Mouse (Mus musculus): ENCODE measurements at regions not wholly inside any gene's neighbourhood (a gene's known extent, or its start where the extent isn't known, plus 50 kb on each side); places are given as distances from the start of the nearest gene placed in this dataset.

DNA sequence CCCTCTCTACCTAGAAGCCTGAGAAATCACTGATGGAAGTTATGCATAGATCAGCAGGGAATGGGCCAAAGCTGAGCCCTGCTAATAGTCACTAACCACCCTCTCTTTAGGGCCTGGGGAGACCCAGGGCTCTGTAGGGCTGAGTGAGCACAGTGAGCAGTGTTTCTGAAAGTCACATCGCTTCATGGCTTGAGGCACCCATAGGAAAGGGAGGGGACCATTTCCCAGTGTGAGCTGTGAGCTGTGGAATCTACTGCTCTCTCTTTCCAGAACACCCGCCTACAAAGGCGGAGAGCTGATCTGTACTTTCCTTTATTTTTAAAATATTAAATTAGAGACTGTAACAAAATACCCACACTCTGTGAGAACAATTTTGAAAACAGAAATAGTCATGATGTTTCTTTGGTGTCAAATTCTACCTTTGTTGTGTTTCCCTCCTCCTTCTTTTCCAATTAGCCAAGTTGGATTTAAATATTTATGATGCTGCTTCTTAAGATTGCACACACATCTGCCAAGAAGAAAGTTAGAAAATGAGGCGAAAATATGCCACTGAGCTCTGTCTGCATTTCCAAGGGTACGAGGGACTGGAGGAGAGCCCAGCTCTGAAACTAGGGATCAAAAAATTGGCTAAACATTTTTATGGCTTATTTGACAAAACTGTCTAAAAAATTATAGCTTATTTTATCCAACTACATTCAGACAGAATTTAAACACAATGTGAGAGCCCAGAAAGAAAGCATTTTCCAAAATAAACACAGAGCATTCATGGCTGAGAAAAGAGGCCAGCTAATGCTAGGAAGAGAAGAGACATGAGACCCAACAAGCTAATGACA is 111.7 kb upstream of the Tmtc1 start:
- H3K27ac ChIP-seq = no peak overlapping the region
- H3K9ac ChIP-seq = no peak overlapping the region
- H3K4me1 ChIP-seq = no peaks in the 10 kb centered on the region
- ATAC-seq (ENCODE audit: low FRiP score, low read depth) = no peak
- WGBS = 90% methylated on average over 5 of the region's 5 CpGs
- H3K9me3 ChIP-seq = no peaks in the 10 kb centered on the region
- no peaks in the 10 kb centered on the region for H3K36me3 ChIP-seq
- H3K27me3 ChIP-seq (replicated peaks) = no peaks in the 10 kb centered on the region
- H3K4me2 ChIP-seq (replicated peaks) = no peak overlapping the region
- H3K4me3 ChIP-seq = no peak overlapping the region

DNA sequence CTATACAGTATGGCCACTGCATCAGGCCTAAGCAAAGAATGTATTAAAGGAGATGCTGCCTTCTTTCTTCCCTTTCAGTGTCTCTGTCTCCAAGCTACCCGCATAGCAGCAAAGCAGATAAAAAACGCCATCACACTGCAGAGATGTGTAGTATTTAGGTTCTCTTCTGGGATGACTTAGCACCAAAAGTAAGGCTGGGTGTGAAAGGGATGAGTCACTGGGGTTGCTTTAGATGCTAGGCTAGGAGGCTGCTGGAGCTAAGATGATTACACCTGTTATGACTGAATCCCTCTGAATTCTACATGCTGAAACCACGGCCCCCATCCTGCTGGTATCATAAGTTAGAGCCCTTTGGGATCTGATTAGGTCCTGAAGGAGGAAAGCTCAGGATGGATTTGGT is 110.3 kb upstream of the Tmtc1 start:
- Histone ChIP-seq H3K27ac (no peak overlapping the region), H3K4me2 (replicated peaks) (no peak overlapping the region), H3K4me3 (no peak overlapping the region), H3K4me1 (no peaks in the 10 kb centered on the region), H3K27me3 (replicated peaks) (no peaks in the 10 kb centered on the region), H3K9me3 (no peaks in the 10 kb centered on the region), H3K36me3 (no peaks in the 10 kb centered on the region), H3K9ac (no peak overlapping the region)
- ATAC-seq (ENCODE audit: low FRiP score, low read depth) = no peak
- 89% methylated on average over 3 of the region's 3 CpGs for WGBS

DNA sequence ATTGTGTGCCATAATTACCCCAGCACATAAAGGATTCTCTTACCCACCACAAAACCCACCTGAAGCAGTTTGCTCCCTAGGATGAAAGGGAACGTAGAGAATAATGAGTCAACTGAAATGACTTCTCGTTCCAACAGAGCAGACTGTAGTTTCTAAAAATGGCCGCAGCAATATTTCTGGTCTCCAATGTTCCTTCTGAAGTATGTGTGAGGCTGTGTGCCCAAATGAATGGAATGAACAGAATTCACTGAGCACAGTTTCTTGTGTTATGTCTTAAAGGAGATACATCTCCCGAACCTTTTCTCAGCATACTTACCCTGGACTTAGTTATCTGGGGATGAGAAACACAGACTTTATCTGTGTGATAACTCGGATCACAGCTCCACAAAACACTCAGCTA is 109.4 kb upstream of the Tmtc1 start:
- no peak overlapping the region for H3K9ac ChIP-seq
- no peak overlapping the region for H3K27ac ChIP-seq
- no peak for ATAC-seq (ENCODE audit: low FRiP score, low read depth)
- H3K4me1 ChIP-seq = no peaks in the 10 kb centered on the region
- no peak overlapping the region for H3K4me2 ChIP-seq (replicated peaks)
- H3K9me3 ChIP-seq = no peaks in the 10 kb centered on the region
- 83% methylated on average over 5 of the region's 5 CpGs for WGBS
- H3K36me3 ChIP-seq = no peaks in the 10 kb centered on the region
- H3K4me3 ChIP-seq = no peak overlapping the region
- no peaks in the 10 kb centered on the region for H3K27me3 ChIP-seq (replicated peaks)

DNA sequence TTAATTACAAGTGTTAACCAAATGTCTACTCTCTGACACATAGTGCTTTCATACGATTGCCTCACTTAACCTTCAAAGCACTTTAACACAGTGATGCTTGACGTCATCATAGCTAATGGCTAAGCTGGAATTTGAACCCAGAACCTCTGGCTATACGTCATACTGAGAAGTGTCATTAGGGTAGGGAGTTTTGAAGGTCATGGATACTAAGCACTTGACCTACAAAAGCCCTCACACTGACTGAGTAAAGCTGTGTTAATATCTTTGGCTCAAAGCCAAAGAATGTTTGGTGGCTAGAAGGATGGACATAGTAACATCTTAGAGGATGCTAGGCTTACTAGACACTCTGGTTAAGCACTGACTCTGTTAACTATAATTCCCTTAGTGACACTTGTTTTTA is 106.9 kb upstream of the Tmtc1 start:
- Histone ChIP-seq H3K36me3 (no peaks in the 10 kb centered on the region), H3K9me3 (no peaks in the 10 kb centered on the region), H3K9ac (no peak overlapping the region), H3K27me3 (replicated peaks) (no peaks in the 10 kb centered on the region), H3K27ac (no peak overlapping the region), H3K4me3 (no peak overlapping the region), H3K4me1 (no peaks in the 10 kb centered on the region), H3K4me2 (replicated peaks) (no peak overlapping the region)
- WGBS = 70% methylated on average over 3 of the region's 3 CpGs
- no peak for ATAC-seq (ENCODE audit: low FRiP score, low read depth)

DNA sequence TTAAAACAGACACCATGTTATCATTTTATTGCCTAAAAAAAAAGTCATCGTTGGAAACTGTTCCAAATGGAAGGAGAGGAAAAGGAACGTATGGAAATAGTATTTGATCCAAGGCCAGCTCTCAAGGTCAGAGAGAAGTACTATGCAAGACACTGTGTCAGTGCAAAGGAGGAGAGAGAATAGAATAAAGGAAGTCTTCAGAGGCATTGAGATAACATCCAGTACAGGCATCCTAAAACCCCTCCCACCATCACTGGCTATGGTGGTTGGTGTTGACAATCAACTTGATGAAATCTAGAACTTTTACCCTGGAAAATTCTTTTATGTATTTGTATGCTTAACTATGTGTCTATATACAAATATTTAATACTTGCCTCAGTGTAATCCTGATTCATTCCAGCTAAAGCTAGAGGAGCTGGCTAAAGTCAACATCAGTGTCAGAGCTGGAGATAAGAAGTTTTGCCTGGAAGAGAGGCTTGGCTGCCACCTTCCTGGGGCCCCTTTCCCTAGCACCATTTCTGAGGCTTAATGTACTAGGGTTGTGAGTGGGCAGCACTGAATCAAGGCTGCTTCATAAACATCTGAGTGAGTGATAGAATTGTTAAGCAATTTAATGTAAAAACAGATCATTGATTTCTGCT is 104.1 kb upstream of the Tmtc1 start:
- WGBS = 85% methylated on average over 2 of the region's 2 CpGs
- Histone ChIP-seq H3K4me3 (no peak overlapping the region), H3K9ac (no peak overlapping the region), H3K4me1 (no peaks in the 10 kb centered on the region), H3K27me3 (replicated peaks) (no peaks in the 10 kb centered on the region), H3K36me3 (no peaks in the 10 kb centered on the region), H3K27ac (no peak overlapping the region), H3K4me2 (replicated peaks) (no peak overlapping the region), H3K9me3 (no peaks in the 10 kb centered on the region)
- no peak for ATAC-seq (ENCODE audit: low FRiP score, low read depth)

DNA sequence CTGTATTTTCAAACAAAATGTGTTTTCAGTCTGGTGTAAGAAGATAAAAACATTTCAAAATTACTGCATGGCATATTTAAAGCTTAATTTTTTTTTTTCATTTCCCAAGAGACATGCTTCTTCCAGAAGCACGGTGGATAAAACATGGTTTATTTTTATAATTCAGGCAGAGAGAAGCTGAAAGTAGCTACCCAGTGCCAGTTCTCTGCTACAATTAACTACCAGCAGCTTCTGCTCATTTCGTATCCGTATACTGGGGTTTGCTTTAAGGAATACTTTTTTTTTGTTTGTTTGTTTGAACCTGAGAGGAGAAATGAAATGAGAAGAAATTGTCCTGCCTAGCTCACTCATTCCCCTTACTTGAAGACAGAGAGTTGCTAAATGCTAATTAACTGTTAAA is 98.9 kb upstream of the Tmtc1 start:
- ATAC-seq (ENCODE audit: low FRiP score, low read depth) = no peak
- no peak overlapping the region for H3K4me3 ChIP-seq
- H3K9me3 ChIP-seq = no peaks in the 10 kb centered on the region
- H3K27ac ChIP-seq = no peak overlapping the region
- no peaks in the 10 kb centered on the region for H3K27me3 ChIP-seq (replicated peaks)
- no peaks in the 10 kb centered on the region for H3K4me1 ChIP-seq
- H3K36me3 ChIP-seq = no peaks in the 10 kb centered on the region
- no peak overlapping the region for H3K4me2 ChIP-seq (replicated peaks)
- 72% methylated on average over 3 of the region's 3 CpGs for WGBS
- no peak overlapping the region for H3K9ac ChIP-seq

DNA sequence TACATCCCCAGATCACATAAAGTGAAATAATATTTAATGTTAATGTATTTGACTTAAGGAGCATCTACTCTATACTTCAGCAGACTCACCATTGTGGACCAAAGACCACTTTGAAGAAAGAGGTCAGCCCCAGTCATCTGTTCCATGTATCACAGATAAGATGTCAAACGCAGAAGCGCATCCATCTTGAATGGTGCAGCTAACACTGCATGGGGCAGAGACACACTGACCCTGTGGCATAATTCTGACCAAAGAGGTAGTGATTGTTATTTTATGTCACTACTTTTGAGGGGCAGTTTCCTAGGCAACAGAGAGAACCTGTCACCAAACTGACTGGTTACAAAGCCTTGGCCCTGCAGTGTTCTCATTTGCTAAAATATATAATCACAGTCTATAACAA is 97.8 kb upstream of the Tmtc1 start:
- Histone ChIP-seq H3K9me3 (no peaks in the 10 kb centered on the region), H3K36me3 (no peaks in the 10 kb centered on the region), H3K4me3 (no peak overlapping the region), H3K4me2 (replicated peaks) (no peak overlapping the region), H3K27me3 (replicated peaks) (no peaks in the 10 kb centered on the region), H3K27ac (no peak overlapping the region), H3K9ac (no peak overlapping the region), H3K4me1 (no peaks in the 10 kb centered on the region)
- 89% methylated on average over 2 of the region's 2 CpGs for WGBS
- no peak for ATAC-seq (ENCODE audit: low FRiP score, low read depth)

DNA sequence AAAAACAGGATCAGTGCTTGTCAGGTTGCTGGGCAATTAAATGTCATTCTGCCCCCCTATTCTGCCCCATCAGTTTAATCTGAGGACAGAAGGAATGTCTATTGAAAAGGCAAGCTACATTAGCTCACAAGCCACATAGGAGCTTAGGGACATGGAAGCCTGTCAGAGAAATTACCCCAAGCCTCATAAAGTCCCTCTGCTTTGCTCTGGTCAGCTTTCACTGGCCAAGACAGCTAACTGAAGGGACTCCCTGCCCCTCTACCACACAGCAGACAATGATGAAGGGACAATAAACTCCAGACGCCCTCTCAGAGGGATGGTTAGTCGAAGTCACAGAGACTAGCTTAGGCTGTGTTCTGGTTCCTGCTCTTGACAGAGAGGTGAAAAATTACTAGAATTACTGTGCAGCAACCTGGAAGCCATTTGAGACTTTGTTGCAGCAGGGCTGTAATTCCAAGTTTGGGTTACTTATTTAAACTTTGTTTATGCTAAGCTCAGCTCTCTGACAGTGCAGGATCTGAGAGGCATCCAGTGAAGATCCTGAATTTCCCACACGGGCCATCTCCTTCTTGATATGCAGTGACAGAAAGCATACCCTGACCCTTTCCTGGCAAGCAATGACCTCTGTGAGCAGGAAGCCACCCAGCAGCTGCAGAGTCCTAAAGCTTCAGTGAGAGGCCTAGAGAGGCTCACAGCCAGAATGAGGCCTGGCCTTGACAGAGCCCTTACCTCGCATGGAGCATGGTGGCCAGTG is 95.2 kb upstream of the Tmtc1 start:
- Histone ChIP-seq H3K36me3 (no peaks in the 10 kb centered on the region), H3K4me3 (no peak overlapping the region), H3K4me2 (replicated peaks) (no peak overlapping the region), H3K4me1 (no peaks in the 10 kb centered on the region), H3K9ac (no peak overlapping the region), H3K9me3 (no peaks in the 10 kb centered on the region), H3K27ac (no peak overlapping the region), H3K27me3 (replicated peaks) (no peaks in the 10 kb centered on the region)
- WGBS = 36% methylated on average over 4 of the region's 4 CpGs
- ATAC-seq (ENCODE audit: low FRiP score, low read depth) = no peak

DNA sequence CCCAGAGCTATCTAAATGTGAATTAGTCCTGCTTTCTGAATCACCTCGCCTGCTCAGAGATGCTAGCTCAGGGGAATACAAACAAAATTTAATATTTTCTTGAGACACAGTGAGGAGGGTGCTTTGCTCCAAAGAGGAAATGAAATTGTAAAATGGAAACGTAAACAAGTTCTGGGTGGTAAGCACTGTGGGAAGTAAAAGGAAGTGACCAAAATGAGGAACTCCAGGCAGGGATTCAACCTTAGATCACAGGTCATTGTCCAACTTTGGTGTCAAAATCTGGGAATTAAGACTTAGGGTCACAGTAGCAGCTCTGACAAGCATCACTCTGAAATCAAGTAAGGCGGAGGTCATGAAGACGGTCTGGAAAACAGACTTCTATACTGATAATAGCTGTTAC is 90.2 kb upstream of the Tmtc1 start:
- Histone ChIP-seq H3K9ac (no peak overlapping the region), H3K4me2 (replicated peaks) (no peak overlapping the region), H3K4me1 (no peaks in the 10 kb centered on the region), H3K27ac (no peak overlapping the region), H3K36me3 (no peaks in the 10 kb centered on the region), H3K9me3 (no peaks in the 10 kb centered on the region), H3K4me3 (no peak overlapping the region), H3K27me3 (replicated peaks) (no peaks in the 10 kb centered on the region)
- 84% methylated on average over 4 of the region's 4 CpGs for WGBS
- no peak for ATAC-seq (ENCODE audit: low FRiP score, low read depth)

DNA sequence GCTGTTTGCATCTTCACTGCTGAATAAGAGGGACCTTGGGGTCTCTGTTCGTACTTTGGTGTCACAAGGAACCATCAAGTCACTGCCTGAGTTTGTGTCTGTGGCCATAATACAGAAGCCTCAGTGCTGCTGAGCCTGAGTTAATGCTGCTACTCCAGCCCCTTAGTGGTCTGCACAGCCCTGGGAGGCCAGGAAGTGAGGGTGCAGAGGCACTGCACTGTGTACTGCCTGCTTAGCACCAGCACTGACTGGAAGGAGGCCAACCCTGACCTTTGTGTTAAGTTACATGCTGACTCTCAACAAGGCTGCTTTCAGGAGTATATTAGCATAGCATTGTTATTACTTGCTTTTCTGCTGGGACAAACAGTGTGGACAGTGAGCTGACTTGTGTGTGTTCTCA is 86.9 kb upstream of the Tmtc1 start:
- H3K4me3 ChIP-seq = no peak overlapping the region
- H3K27me3 ChIP-seq (replicated peaks) = no peaks in the 10 kb centered on the region
- no peaks in the 10 kb centered on the region for H3K36me3 ChIP-seq
- WGBS = 87% methylated on average over 1 of the region's 1 CpGs
- no peak overlapping the region for H3K9ac ChIP-seq
- no peaks in the 10 kb centered on the region for H3K4me1 ChIP-seq
- no peak for ATAC-seq (ENCODE audit: low FRiP score, low read depth)
- H3K4me2 ChIP-seq (replicated peaks) = no peak overlapping the region
- no peak overlapping the region for H3K27ac ChIP-seq
- H3K9me3 ChIP-seq = no peaks in the 10 kb centered on the region

DNA sequence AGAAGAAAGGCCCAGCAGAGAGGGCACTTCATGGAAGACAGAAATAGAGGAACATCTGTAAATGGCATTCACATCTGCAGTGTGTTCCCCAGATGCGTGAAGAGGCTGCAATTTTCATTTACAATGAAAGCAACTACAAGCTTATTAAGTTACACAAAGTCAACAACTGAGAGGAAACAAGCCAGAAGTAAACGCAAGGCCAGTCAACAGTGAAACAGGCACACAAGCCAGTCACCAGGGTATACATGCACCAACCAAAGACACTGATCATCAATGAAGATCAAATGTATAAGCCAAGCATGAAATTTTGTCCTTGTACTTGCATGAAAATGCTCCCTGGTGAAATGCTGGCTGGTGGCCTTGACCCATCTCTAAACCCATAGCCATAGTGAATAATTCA is 84.4 kb upstream of the Tmtc1 start:
- Histone ChIP-seq H3K36me3 (no peaks in the 10 kb centered on the region), H3K27ac (no peak overlapping the region), H3K9me3 (no peaks in the 10 kb centered on the region), H3K27me3 (replicated peaks) (no peaks in the 10 kb centered on the region), H3K9ac (no peak overlapping the region), H3K4me3 (no peak overlapping the region), H3K4me2 (replicated peaks) (no peak overlapping the region), H3K4me1 (no peaks in the 10 kb centered on the region)
- WGBS = 74% methylated on average over 2 of the region's 2 CpGs
- ATAC-seq (ENCODE audit: low FRiP score, low read depth) = no peak

DNA sequence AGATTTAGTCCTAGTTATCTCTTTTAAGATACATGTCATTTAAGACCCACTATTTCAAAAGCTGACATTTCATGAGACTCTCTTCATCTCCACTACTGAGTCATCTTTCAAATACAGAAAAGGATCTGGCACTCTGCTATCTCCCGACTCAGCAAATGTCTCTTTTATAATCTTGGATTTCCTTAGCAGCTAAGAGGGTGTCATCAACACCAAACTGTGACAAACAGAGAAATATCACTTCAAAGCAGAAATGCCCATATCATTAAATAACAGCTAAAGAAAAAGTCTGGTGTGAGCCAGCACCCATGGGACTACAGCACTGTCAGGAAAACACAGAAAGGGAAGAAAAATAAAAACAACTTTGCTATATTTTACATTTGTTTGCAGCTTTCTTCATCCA is 78.7 kb upstream of the Tmtc1 start:
- no peak for ATAC-seq (ENCODE audit: low FRiP score, low read depth)
- no peak overlapping the region for H3K4me3 ChIP-seq
- no peak overlapping the region for H3K27ac ChIP-seq
- no peaks in the 10 kb centered on the region for H3K27me3 ChIP-seq (replicated peaks)
- no peaks in the 10 kb centered on the region for H3K36me3 ChIP-seq
- H3K4me1 ChIP-seq = no peaks in the 10 kb centered on the region
- no peak overlapping the region for H3K9ac ChIP-seq
- WGBS = 70% methylated on average over 1 of the region's 1 CpGs
- H3K9me3 ChIP-seq = no peaks in the 10 kb centered on the region
- no peak overlapping the region for H3K4me2 ChIP-seq (replicated peaks)
